Mouse (Mus musculus): ENCODE measurements around the gene Fxyd7. TPM values are rescaled to one million over a fixed set of nuclear protein-coding genes. Genes with fewer than 3 reads are reported as not detected.

The Fxyd7 gene
- total RNA-seq, 1 experiment from 2014 or later: 0.55 TPM

DNA sequence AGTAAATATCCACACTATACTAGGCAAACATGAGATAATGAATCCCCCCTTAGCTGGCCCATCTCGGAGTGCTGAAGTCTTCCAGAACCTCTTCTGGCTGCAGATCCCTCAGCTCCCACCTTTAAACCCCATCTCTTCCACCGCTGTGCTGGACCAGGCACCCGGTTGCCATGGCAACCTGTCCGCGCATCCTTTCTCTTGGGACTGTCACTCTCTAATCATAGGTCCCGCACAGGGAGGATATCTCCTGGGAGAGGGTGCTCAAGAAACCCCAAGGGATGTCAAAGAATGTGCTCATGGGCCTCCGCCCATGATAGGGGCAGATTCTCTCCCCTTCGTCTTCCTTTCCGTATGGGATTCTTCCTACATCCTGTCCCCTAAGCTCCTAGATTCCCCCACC lies 346 bp downstream of the Fxyd7 start:
- DNase-seq: no peak

GRCm38 (mm10) chr7:31050487-31050886 lies 780 bp downstream of the Fxyd7 start:
- no peak for DNase-seq

DNA sequence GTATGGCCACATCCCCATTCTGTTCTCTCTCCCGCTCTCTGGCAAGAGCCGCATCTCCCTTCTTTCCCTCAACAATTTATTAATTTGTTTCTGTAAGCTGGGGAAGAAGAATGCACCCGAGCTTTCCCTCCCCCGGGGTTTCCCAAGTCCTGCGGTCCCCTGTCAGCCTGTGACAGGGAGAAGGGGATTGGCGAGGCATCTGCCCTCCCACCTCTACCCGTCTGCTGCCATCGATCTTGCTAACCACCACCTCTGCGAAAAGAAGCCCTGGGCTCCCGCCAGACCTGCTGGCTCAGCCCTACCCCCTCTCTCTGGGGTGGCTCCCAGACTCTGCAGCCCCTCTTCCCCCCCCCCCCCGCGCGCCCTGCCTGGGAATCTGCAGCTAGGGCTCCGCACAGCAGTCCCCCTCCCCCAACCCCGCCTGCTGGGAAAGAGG lies 1.4 kb downstream of the Fxyd7 start:
- DNase-seq: no peak

- DNase-seq: no peak
Measured at GRCm38 (mm10) chr7:31049135-31049845, 2.0 kb downstream of the Fxyd7 start.

- DNase-seq: no peak
Measured at GRCm38 (mm10) chr7:31042431-31042910, 8.8 kb downstream of the Fxyd7 start, which contains the start of gene Fxyd5. Gene Fxyd5, minus strand, starts transcription at chr7:31042481.

- peak; percentile 65 for DNase-seq
Measured at GRCm38 (mm10) chr7:31041662-31042315, 9.5 kb downstream of the Fxyd7 start.

GRCm38 (mm10) chr7:31041023-31041407 lies 10.3 kb downstream of the Fxyd7 start:
- no peak for DNase-seq

GRCm38 (mm10) chr7:31040281-31041022 lies 10.8 kb downstream of the Fxyd7 start:
- DNase-seq: no peak

- DNase-seq: no peak
Measured at GRCm38 (mm10) chr7:31039011-31039410, 12.3 kb downstream of the Fxyd7 start.

DNA sequence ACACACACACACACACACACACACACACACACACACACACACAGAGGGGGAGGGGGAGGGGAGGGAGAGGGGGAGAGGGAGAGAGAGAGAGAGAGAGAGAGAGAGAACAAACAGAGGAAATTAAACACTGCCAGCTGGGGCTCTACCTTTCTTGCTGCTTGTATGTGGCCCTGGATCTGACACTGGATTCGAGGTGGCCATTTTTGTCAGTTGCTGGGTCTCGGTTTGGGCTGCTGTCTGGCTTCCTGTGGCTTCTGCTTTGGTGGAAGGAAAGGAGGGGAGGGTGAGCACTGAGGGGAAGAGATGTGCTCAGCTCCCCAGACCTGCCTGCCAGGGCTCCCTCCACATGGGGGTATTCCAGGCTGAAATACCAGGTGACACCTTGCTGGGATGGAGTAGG lies 13.6 kb downstream of the Fxyd7 start:
- DNase-seq: no peak

- DNase-seq: no peak
Measured at GRCm38 (mm10) chr7:31036917-31037316, 14.3 kb downstream of the Fxyd7 start.

GRCm38 (mm10) chr7:31035291-31035690 lies 16.0 kb downstream of the Fxyd7 start:
- DNase-seq: no peak

DNA sequence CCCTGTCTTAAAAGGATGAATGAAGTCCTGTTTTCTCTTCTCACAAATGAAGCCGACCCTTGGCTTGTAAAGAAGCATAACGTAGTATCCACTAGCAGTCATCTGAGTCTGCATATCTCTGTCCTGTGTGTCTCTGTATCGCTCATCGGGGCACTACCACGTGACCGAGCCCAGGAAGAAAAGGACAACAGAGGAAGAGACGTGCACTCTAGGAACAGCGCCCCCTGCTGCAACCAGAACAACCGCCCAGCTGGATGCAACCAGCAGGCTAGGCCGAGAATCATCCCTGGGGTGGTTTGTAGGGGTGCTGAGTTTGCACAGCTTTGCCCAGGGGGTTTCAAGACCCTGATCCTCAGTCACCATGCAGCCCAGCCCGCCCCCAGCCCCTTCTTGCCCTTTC lies 16.5 kb downstream of the Fxyd7 start:
- DNase-seq: no peak

GRCm38 (mm10) chr7:31033409-31034165 lies 17.7 kb downstream of the Fxyd7 start:
- DNase-seq: no peak

DNA sequence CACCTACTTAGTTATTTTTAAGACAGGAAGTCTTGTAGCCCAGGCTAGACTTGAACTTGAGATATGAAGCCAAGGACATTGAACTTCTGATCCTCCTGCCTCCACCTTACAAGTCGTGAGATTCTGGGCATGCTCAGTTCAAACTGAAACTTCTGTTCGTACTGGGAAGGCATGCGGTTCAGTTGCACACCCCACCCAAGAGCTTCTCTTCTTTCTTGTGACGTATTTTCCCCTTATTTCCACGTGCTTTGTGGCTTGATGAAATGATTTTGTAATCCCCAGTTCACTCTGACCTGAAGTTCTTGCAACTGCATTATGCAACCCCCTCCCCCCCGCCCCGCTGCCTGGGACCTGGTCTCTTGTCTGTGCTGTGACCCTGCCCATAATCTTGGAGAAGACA lies 19.5 kb downstream of the Fxyd7 start:
- DNase-seq: no peak

GRCm38 (mm10) chr7:31030717-31031116 lies 20.6 kb downstream of the Fxyd7 start:
- no peak for DNase-seq

GRCm38 (mm10) chr7:31028609-31029008 lies 22.7 kb downstream of the Fxyd7 start:
- DNase-seq: no peak

DNA sequence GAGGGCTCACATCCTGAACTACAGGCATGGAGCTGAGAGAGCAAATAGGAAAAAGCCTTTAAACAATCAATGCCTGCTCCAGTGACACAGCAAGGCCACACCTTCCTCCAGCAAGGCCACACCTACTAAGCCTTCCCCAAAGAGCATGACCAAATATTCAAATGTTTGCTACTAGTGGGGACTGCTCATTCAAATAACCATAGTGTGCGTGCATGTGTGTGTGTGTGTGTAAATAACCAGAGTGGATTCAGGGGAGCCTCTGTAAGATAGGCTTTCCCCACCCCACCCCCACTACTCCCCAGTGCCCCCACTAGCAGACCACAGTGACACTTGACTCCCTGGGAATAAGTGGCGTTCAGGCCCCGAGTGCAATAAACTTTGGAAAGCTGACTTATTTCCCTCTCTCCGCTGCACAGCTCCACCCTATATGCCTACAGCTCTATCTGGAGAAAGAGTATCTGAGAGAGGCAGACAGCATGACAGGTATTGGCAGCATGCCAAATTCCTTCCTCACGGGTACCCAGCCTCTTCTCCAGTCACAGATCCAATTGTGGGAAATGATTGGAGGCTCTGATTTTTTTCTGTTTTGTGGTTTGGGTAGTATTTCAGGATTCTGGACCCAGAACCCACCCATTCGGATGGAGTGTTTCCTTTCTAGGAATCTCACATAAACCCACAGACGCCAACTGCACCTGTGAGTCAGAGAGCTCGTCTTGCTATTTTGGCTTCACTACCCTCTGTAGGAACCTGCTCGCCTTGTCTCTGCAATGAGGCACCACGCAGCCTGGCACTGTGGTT lies 34.0 kb downstream of the Fxyd7 start:
- peak; percentile 19 for DNase-seq

- DNase-seq: no peak
Measured at GRCm38 (mm10) chr7:31012971-31013370, 38.3 kb downstream of the Fxyd7 start.

GRCm38 (mm10) chr7:31008889-31009288 lies 42.4 kb downstream of the Fxyd7 start:
- DNase-seq: no peak

- DNase-seq: no peak
Measured at GRCm38 (mm10) chr7:31008175-31008574, 43.1 kb downstream of the Fxyd7 start.

Data from adrenal gland, postnatal 25 days (tissue).